Mouse (Mus musculus) retina, embryonic 14.5 days (tissue): ENCODE measurements around the gene Hsph1.

Experiments
- DNase-seq: peaks from one replicate; pipeline ENCODE4 v3.0.0-alpha.2; 2015; ENCODE audit warnings: low spot score

Hsph1 gene

DNA sequence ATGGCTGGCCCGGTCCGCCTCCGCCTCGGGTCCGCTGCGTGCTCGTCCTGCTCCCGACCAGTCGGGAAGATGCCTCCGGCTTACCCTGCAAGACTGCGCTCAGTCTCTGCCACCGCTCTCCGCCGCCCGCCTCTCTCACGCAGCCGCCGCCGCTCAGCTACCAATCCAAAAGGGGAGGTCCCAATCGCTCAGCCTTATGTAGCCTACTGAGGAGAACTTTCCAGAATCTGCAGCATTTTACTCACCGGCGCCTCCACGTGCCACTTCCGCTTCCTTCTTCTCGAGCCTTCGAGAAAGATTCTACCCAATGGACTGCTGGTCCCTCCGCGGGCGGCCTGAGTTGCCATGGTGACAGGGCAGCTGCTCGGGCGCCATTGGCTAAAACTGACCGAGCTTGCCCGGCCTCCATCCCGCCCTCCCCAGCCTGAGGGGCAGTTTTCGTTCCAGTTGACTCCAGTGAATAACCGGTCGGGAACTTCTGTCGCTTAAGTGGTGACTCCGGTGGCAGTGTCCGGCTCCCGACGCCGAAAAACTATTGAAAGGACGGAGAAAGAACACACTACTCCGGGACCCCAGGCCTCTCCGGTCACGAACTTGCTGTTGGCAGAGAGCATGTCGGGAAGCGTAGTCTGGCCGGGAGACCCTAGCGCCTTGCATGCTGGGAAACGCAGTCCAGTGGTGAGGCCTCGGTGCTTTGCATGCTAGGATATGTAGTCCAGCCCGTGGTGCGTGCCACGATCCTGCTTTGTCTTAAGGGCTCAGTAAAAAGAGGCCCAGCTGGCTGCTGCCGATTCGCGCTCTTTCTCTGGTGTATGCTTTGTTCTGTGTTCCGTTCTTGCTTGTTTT is at the start of gene Hsph1:
Gene Hsph1, minus strand, starts transcription at position 302 of the 846 bp plus-strand sequence.
- DNase-seq, result peak; percentile 99

DNA sequence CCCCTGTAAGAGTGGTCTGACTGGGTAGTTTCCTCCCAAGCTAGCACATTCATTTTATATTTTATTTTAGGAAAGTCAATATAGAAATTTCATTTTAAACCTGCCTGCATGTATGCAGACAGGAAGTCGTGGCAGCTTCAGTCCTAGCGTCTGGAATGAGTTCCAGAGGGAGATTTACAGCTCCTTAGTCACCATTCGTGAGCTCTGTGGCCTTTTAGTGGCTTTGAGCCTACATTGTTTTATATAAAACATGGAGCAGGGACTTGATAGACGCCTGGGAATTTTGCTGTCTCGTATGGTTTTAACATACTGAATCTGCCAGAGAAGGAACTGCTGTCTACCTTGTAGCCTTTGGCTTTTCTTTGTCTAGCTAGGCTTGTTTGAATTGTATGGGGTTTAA is 44.8 kb upstream of the Hsph1 start:
- DNase-seq, result no peak

DNA sequence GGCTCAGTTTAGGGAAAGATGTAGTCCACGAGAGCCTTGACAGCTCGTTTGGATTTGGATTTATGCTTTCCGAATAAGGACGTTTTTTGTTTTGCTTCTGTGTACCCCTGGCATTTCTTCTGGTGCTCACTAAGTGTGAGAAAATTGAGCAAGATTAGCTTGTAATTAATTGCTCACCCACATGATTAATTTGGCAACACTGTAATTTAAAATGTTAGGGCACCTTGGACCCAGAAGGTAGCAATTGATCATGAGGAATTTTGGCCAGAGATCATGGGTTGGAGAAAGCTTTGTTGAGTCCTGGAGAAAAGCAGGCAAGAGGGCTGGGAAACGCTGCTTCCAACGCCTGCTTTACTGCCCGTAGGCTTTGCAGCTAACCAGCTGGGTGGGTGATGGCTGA is 43.7 kb upstream of the Hsph1 start:
- no peak for DNase-seq

DNA sequence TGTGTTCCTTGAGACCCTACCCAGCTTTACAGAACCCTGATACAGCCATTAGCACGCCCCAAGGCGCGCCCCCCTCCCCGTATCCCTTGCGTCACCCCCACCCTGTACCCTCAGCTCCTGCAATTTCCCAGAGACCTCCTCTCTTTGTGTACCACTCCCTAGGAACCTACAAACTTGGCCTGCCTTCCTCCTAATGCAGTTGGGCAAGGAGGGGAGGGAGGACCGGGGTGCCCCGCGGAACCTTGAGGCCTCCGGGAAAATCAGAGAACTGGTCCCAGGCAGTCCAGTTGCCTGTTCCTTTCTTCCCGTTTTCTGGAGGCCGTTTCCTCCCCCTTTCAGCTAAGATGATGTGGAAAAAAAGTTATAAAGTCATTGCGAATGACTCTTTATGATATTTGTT is 43.2 kb upstream of the Hsph1 start:
- no peak for DNase-seq

DNA sequence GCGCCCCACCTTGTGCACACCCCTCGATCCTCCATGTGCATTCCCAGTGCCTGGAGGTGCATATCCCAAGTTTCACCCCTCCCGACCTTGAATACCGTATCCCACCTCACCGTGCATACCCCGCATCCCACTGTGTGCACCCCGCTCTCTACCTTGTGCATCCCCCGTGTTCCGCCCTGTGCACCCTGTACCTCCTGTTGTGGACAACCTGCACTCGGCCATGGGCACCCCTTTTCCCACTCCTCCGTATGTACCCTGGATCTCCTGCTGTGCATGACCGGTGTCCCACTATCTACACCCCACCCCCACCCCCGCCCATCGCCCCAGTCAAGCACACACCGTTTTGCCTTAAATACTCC is 42.8 kb upstream of the Hsph1 start:
- DNase-seq, result no peak

DNA sequence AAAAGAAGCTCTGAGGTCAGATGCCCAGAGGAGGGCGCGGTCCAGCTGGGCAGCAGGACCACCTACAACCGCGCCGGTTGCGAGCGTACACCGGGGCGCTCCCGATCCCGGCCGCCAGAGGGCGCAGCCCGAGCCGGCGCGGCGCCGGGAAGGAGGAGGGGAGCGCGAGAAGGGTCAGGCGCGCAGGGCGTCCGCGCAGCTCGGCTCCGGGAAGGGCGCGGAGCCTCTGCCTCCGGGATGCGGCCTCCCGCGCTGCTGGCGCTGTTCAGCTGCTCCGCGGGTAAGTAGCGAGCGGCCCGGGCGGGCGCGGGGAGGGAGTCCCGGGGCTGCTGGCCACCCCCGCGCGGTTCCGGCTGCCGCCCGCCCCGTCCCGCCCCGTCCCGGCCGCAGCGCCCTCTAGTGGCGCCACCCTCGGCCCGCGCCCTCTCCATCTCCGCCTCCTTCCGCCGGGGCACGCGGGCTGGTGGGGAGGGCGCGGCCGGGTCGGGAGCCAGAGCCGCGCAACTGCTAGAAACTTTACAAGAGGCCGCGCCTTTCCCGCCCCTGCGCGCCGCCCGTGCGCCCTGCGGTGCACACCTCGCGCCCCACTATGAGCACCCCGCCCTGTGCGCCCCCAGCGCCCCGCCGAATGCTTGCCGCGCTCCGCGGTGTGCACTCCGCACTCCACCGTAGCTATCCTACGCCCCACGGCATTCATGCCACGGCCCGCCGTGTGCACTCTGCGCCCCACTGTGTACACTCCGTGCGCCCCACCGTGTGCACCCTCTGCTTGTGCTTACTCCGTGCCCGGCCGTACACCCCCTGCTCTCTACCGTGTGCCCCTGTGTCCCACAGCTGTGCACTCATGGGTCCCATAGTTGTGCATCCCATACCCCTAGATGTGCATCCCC is 42.2 kb upstream of the Hsph1 start, which contains the start of gene B3glct:
Gene B3glct, plus strand, starts transcription at position 131 of the 890 bp plus-strand sequence.
- peak; percentile 87 for DNase-seq

DNA sequence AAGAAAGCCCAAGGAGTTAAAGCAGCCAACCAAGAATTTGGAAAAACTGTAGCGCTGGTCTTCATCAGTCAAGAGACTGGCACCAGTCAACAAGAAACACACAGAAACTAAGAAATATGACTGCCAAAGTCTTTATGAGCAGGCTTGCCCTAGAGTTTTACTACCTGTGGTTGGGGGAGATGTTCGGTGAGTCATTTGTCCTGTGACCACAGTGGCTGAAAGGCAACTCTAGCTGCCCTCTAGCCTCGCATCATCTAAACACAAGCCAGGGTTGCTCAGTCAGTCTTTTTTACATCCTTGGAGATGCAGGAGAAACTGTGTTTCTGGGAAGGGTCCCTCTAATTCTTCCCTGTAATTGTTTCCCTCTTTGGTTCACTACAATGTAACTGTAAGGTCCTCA is 41.0 kb upstream of the Hsph1 start:
- DNase-seq, result no peak

DNA sequence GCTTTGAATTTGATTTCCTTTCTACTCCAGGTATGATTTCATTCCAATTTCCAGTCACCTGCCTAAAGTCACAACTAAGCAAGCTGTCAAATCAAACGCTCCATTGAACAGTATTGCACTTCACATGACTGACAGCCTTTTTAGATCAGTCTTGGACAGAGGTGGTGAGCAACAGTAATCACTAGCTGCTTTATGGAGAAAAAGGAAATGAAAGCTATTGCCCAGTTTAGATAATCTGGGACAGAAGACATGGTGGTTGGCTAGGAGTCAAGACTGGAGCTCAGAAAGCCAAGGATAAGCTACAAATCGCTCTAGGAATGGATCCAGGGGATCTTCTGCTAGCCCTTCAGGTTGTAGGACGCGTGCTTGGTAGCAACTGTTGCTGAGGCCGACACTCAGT is 27.2 kb upstream of the Hsph1 start:
- no peak for DNase-seq

DNA sequence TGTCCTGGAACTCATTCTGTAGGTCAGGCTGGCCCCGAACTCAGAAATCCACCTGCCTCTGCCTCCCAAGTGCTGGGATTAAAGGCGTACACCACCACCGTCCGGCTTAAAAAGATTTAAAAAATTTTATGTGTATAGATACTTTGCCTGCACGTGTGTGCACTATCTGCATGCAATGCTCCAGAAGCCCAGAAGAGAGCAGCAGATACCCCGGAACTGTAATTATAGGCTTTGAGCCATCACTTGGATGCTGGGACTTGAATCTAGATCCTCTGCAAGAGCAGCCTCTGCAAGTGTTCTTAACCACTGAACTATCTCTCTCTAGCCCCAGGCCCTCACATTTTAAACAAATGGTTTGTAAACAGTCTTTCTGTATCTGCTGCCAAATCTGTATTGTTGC is 26.8 kb upstream of the Hsph1 start:
- DNase-seq, result no peak

DNA sequence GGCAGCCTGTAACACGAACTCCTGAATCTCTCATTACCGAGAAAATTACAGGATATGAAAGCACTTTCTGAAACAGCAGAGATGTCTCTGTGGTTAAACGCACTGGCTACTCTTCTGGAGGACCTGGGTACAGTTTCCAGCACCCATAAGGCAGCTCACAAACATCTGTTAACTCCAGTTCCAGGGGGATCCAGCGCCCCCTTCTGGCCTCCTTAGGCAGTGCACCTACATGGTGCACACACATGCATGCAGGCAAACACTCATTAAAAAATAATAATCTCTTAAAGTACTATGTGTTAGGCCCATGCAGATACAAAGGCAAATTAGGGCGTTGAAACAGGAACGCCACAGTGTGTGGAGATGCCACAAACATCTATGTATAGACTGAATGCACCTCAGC is 25.3 kb upstream of the Hsph1 start:
- no peak for DNase-seq

DNA sequence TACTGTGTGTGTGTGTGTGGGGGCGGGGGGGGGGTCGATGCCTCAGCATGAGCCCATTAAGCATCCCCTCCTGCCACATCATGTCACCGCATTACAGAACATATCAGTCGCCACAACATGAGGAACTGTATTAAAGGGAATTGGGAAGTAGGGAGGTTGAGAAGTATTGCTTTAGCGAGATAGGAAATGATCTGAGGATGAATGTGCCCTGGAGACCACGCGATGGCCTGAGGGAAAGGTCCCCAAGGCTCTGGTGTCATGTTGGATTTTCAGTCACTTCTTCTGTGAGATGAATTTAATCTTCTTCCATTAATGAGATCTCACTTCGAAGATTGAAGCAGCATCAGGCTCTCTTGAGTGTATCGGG is 23.2 kb upstream of the Hsph1 start:
- no peak for DNase-seq

DNA sequence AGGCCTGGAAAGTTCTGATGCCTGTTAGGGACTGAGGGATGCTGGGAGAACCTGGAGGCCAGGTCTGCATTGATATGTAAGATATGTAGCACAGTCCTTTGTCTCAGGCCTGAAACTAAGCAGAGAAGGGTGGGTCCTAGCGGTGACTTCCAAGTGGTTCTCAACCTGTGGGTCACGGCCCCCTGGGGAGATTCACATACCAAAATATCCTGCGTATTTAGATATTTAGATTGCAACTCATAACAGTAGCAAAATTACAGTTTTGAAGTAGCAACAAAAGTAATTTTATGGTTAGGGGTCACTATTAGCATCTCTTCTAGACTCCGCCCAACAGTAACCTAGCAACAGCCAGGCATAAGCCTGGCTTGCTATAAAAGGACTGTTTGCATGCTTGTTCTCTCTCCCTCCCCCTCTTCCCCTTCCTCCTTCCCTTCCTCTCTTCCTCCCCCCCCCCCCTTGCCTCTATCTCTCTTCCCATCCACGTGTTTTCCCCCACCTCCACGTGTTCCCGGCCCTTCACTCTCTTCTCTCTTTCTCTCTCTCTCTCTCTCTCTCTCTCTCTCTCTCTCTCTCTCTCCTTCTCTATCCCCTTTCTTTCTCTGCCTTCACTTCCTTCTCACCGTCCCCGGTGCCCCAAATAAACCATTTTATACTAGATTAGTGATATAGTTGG is 22.7 kb upstream of the Hsph1 start:
- DNase-seq, result no peak

DNA sequence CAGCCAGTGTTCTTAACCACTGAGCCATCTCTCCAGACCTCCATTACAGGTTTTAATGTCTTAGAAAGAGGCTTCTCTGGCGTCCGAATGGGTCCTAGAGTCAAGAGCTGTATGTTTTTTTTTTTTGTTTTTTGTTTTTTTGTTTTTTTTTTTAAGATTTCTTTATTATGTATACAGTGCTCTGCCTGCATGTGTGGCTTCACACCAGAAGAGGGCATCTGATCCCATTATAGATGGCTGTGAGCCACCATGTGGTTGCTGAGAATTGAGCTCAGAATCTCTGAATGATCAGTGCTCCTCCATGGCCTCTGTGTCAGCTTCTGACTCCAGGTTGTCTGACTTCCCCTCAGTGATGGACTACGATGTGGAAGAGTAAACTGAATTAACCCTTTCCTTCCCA is 21.8 kb upstream of the Hsph1 start:
- no peak for DNase-seq

DNA sequence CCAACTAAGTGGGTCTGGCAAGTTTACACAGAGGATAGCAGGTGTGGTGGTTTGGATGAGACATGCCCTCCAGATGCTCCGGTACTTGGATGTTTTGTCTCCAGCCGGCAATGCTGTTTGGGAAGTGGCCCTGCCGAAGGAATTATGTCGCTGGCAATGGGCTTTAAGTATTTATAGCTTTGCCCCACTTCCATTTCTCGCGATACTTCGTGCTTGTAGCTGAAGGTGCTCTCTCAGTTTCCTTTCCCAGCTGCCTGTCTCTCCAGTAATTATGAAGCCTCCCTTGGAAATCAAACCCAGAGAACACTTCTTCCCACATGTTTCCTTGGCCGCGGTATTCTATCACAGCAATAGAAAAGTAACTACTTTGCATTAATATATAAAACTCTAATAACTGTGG is 19.5 kb upstream of the Hsph1 start:
- DNase-seq, result peak; percentile 48

DNA sequence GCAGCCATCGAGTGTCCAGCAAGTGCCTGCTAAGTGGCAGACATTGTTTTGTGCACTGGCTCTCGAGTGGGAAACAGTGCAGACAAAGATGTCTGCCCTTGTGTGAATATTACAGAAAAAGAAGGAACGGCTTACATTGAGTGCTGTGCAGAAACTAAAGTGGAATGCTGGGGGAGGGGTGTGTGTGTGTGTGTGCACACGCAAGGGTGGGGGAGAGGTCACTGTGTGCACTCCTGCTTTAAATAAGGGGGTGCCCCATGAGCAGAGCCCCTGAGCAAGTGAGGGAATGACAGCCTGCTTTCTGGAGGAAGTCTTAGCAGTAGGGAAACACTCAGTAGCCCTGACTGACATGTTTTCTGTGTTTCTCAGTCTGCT is 14.0 kb upstream of the Hsph1 start:
- no peak for DNase-seq

DNA sequence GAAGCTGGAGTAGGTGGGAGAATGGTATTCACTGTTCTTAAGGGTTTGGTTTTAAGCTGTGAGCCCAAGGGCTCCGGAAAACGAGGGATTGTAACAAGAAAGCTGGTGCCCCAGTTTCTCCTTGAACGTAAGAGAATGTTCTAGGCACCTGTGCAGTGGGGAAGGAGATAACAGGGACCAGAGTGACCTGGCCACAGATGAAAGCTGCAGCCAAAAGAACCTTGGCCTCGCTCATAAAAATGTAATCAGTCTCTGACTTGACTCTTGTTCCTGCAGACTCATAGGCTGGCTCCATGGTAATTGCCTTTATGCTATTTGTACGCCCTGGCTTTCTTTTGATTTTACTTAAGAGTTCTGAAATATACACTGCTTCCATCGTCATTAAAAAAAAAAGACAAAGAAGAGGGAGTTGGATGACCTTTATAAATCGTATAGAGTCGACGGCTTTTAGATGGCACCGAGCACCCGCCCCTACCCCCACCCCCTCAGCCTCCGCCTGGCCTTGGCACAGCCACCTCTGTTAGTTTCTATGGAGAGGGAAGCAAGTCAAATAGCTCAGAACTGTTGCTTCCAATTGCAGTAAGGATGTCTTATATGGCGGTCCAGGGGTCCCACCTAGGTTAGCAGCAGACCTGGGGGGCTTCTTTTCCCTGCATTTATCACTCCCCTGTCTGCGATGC is 13.5 kb upstream of the Hsph1 start:
- DNase-seq, result no peak

DNA sequence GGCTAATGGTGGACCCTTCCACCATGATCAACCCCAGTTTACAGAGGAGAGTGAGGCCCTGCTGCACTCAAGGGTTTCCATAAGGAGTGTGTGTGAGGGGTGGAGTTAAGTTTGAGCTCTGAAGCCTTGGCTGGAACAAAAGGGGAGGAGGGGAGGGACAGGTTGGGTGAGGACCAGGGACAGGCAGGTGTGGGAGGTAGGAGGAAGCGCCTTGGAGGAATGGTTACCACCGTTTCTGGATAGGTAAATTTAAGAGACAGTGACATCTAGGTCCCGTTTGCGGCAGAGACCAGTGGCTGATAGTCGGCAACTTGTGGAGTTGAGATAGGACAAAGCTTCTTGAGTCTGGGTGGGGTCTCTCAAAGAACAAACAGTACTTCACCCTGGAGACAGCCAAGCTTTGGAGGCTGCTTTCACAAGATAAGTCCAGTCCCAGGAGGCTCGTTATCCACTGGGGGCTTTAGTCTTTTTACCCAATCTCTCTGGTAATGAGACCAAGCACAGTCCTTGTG is 12.8 kb upstream of the Hsph1 start:
- no peak for DNase-seq

DNA sequence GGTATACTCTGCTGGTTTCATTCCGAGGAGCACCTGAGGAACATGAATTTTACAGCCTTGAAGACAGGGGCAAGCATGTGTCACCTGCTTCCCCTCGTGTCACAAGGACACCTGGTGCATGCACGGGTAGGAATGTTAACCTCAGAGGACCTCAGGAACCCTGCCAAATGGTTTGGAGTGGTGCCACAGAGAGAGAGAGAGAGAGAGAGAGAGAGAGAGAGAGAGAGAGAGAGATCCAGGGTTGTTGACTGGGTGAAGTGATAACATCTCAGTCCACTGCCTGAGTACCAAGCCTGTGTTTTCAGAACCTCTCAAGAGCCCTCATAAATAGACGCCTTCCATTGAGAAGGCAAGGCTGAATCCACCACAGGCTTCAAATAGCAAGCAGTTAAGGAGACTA is 12.0 kb upstream of the Hsph1 start:
- no peak for DNase-seq

DNA sequence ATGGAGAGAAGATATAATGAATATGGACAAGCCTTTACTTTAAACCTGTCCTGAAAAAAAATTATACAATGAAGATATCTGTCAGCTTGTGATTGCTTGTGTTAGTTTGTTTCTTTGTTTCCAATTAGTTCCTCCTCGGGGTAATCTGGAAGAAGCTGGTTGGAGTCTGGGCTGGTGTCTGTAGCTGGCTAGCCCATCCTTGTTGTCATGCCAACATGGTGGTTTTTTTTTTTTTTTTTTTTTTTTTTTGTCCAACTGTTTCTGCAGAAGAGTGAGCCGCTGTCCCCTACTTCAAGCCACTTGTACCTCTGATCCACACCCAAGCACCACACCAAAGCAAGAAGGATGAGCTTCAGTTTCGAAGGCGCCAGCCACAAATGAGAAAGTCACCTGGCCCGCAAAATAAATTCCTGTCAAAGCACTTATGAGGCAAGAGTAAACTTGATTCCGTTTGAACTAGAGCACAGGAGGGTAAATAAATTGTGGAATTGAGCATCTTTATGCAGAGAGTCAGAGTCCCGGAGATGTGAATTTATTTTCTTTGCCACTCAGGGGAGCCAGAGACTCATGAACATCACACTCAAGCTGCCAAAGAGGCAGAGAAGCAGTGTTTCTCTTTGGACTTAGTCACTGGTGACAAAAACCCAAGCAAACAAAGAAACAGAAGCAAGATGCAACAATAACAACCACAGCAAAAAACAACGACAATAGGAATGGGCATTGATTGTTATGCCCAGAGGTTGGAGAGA is 11.4 kb upstream of the Hsph1 start:
- DNase-seq, result no peak

DNA sequence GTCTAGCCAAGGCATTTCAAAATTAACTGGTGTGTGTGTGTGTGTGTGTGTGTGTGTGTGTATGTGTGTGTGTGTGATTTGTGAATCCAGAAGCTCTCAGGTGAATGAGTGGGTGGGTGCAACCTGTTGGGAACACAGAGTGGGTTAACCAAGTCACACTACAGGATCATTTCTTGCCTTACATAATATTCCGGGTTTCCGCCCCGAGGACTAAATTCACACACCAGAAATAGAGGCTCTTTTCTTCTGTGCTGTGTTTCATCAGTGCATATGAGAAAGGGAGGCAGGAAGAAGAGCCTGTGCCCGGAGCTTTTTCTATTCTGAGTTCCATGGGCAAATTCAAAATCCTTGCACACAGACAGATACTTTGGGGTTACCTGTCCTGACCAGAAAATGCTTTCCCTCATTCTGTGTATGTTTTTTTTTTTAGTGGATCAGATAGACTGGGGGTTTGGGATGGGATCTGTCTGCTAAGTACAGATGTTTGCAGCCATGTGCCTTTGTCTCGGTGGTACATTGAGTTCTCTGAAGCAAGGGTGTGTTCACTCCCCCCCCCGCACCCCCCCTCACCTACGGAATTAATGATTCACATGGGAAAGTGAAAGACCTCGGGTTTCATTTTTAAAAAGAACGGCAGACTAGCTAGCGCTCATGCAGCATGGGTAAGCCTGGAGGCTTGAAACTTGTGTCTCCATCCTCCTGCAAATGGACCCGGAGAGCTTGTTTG is 6.8 kb upstream of the Hsph1 start:
- DNase-seq, result no peak

DNA sequence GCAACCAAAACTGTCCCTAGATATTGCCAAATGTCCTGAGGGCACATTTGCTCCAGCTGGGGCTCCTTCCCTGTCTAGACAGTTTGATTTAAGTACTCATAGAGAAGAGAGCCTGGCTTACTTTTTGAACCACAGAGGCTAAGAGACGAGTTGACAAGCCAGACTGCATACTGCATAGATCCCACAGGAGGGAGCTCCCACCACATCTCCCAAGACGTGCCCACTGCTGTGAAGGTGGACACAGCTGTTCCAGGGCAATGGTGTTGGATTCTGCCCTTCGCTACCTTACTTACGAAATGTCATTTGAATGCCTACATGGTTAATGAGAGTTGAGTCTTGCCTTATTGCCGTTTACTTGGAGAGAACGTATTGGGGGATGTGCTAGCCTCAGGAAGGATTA is 6.2 kb upstream of the Hsph1 start:
- DNase-seq, result peak; percentile 47
